Mouse (Mus musculus): ENCODE results near the gene Dzip3. TPM values are rescaled to one million over a fixed set of nuclear protein-coding genes. Genes with fewer than 3 reads are reported as not detected.

Dzip3 gene
- polyA plus RNA-seq, 1 experiment: 1.5 TPM

DNA sequence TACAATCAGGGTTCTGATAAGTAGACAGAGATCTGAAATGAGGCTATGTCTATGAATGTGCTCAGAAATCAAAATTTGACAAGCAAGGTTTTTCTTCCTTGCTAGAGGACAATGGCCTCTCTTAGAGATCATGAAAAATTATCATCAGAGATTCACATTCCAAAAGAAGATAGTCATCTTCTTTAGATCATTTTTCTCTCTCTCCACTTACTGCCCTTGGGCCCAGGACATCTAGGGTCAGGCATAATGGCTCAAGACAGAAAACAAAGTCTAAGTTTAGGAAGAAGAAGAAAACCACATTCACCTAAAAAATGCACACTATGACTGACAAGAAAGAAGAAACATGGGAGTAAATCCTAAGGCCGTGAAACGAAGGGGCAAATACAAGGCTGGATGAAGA, 21.0 kb downstream of the Dzip3 start:
- TF ChIP-seq CTCF (IDR thresholded peaks at IDR 0.05; ENCODE audit: extremely low read depth, insufficient read depth, insufficient read length, insufficient replicate concordance): no peak
- TF ChIP-seq POLR2A (IDR thresholded peaks at IDR 0.05; ENCODE audit: low read depth, low read length): no peak
- WGBS: 96% methylated on average over 2 of the region's 2 CpGs
- H3K4me3 ChIP-seq (ENCODE audit: extremely low read depth, insufficient read depth, insufficient read length): no peak overlapping the region
- no peak overlapping the region for H3K27ac ChIP-seq (ENCODE audit: insufficient read depth, low read length)
- no peaks in the 10 kb centered on the region for H3K27me3 ChIP-seq (ENCODE audit: control insufficient read depth, insufficient read depth, low read length)
- no peak for DNase-seq (ENCODE audit: low read depth in 1 of 2, low spot score in 2 of 2)
- no peaks in the 10 kb centered on the region for H3K4me1 ChIP-seq (ENCODE audit: control insufficient read depth, insufficient read depth, insufficient read length)
- no peaks in the 10 kb centered on the region for H3K36me3 ChIP-seq (ENCODE audit: control insufficient read depth, insufficient read depth, low read length)

DNA sequence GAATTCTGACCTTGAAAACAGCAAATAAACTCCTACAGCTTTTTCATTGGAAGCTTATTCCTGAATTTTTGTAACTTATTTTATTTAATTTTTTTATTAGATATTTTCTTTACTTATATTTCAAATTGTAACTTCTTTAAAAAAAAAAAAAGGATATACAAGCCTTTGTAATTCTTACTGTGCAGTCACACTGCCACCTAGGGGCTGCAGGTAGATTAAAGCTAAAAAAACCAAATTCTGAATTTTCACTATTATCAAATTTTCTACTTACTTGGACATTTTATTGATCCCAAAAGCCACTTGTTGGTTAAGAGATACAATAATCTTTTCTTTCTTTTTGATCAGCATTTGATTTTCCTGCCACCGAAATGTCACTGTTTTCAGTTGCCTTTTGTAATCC, 52.2 kb downstream of the Dzip3 start:
- 82% methylated on average over 1 of the region's 1 CpGs for WGBS
- TF ChIP-seq CTCF (IDR thresholded peaks at IDR 0.05; ENCODE audit: extremely low read depth, insufficient read depth, insufficient read length, insufficient replicate concordance) (no peak), POLR2A (IDR thresholded peaks at IDR 0.05; ENCODE audit: low read depth, low read length) (no peak)
- Histone ChIP-seq H3K27ac (ENCODE audit: insufficient read depth, low read length) (no peak overlapping the region), H3K36me3 (ENCODE audit: control insufficient read depth, insufficient read depth, low read length) (0 out of 2 replicates have a peak, but pooled peaks cover 1% of the 10 kb centered on the region), H3K27me3 (ENCODE audit: control insufficient read depth, insufficient read depth, low read length) (no peaks in the 10 kb centered on the region), H3K4me3 (ENCODE audit: extremely low read depth, insufficient read depth, insufficient read length) (no peak overlapping the region), H3K4me1 (ENCODE audit: control insufficient read depth, insufficient read depth, insufficient read length) (no peaks in the 10 kb centered on the region)
- DNase-seq (ENCODE audit: low read depth in 1 of 2, low spot score in 2 of 2): peak in 1 of 2 experiments; percentile 3

- H3K36me3 ChIP-seq (ENCODE audit: control insufficient read depth, insufficient read depth, low read length): peaks cover 10% of the 10 kb centered on the region
- no peak overlapping the region for H3K4me3 ChIP-seq (ENCODE audit: extremely low read depth, insufficient read depth, insufficient read length)
- no peaks in the 10 kb centered on the region for H3K4me1 ChIP-seq (ENCODE audit: control insufficient read depth, insufficient read depth, insufficient read length)
- H3K27ac ChIP-seq (ENCODE audit: insufficient read depth, low read length): no peak overlapping the region
- DNase-seq (ENCODE audit: low read depth in 1 of 2, low spot score in 2 of 2): no peak
- no peaks in the 10 kb centered on the region for H3K27me3 ChIP-seq (ENCODE audit: control insufficient read depth, insufficient read depth, low read length)
- WGBS: 86% methylated on average over 1 of the region's 1 CpGs
- TF ChIP-seq CTCF (IDR thresholded peaks at IDR 0.05; ENCODE audit: extremely low read depth, insufficient read depth, insufficient read length, insufficient replicate concordance) (no peak), POLR2A (IDR thresholded peaks at IDR 0.05; ENCODE audit: low read depth, low read length) (no peak)
Measured at GRCm38 (mm10) chr16:48923724-48924123, 70.2 kb downstream of the Dzip3 start.

DNA sequence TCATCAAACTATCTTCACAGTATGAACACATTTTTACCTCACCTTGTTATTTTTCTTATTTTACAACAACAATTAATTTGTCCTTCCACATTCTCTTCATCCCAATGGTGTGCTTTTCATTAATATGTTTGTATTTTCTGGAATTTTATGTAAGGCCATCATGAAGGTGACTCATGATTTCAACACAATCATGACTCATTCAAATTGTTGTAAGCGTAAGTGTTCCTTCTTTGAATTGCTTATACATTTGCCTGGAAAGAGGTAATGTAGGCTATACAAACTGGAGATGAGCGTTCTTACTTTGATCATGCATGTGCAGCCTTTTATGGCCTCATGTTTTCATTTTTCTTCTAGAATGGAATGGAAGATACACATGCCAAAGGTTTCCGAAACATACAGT, 80.8 kb downstream of the Dzip3 start:
- Histone ChIP-seq H3K36me3 (ENCODE audit: control insufficient read depth, insufficient read depth, low read length) (no peaks in the 10 kb centered on the region), H3K4me1 (ENCODE audit: control insufficient read depth, insufficient read depth, insufficient read length) (no peaks in the 10 kb centered on the region), H3K4me3 (ENCODE audit: extremely low read depth, insufficient read depth, insufficient read length) (no peak overlapping the region), H3K27ac (ENCODE audit: insufficient read depth, low read length) (no peak overlapping the region), H3K27me3 (ENCODE audit: control insufficient read depth, insufficient read depth, low read length) (no peaks in the 10 kb centered on the region)
- no peak for DNase-seq (ENCODE audit: low read depth in 1 of 2, low spot score in 2 of 2)
- no peak for TF ChIP-seq CTCF (IDR thresholded peaks at IDR 0.05; ENCODE audit: extremely low read depth, insufficient read depth, insufficient read length, insufficient replicate concordance)
- no peak for TF ChIP-seq POLR2A (IDR thresholded peaks at IDR 0.05; ENCODE audit: low read depth, low read length)
- 93% methylated on average over 3 of the region's 3 CpGs for WGBS

GRCm38 (mm10) chr16:48911184-48911583, 82.8 kb downstream of the Dzip3 start:
- WGBS: 79% methylated on average over 1 of the region's 1 CpGs

DNA sequence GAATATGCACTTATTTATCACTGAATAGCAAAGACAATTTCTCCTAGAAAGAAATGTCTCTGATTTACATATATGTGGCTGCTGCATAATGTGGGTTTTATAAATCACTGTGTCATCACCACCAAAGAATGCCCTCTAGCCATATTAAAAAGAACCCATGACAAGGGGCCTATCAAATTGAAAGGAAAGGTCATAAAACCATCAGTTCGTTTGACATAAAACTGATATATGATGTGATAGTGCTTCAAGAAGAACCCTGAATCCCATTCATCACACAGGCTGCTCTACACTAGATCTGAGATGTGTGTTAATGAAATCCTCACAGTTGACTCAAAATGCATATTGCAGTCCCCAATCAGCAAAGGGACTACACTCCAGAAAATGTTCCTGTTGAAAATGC, 94.1 kb downstream of the Dzip3 start:
- Histone ChIP-seq H3K4me3 (ENCODE audit: extremely low read depth, insufficient read depth, insufficient read length) (no peak overlapping the region), H3K36me3 (ENCODE audit: control insufficient read depth, insufficient read depth, low read length) (no peaks in the 10 kb centered on the region), H3K27ac (ENCODE audit: insufficient read depth, low read length) (no peak overlapping the region), H3K4me1 (ENCODE audit: control insufficient read depth, insufficient read depth, insufficient read length) (no peaks in the 10 kb centered on the region), H3K27me3 (ENCODE audit: control insufficient read depth, insufficient read depth, low read length) (no peaks in the 10 kb centered on the region; the same call in 1 of the 2 replicates)
- DNase-seq (ENCODE audit: low read depth in 1 of 2, low spot score in 2 of 2): no peak
- no peak for TF ChIP-seq POLR2A (IDR thresholded peaks at IDR 0.05; ENCODE audit: low read depth, low read length)
- TF ChIP-seq CTCF (IDR thresholded peaks at IDR 0.05; ENCODE audit: extremely low read depth, insufficient read depth, insufficient read length, insufficient replicate concordance): no peak
- 80% methylated on average over 1 of the region's 1 CpGs for WGBS

More at GRCm38 (mm10) chr16:48911184-48911583, 82.8 kb downstream of the Dzip3 start:
- Histone ChIP-seq H3K27ac (ENCODE audit: insufficient read depth, low read length) (no peak overlapping the region), H3K27me3 (ENCODE audit: control insufficient read depth, insufficient read depth, low read length) (no peaks in the 10 kb centered on the region), H3K4me1 (ENCODE audit: control insufficient read depth, insufficient read depth, insufficient read length) (no peaks in the 10 kb centered on the region), H3K36me3 (ENCODE audit: control insufficient read depth, insufficient read depth, low read length) (no peaks in the 10 kb centered on the region), H3K4me3 (ENCODE audit: extremely low read depth, insufficient read depth, insufficient read length) (no peak overlapping the region)
- DNase-seq (ENCODE audit: low read depth in 1 of 2, low spot score in 2 of 2): no peak
- no peak for TF ChIP-seq CTCF (IDR thresholded peaks at IDR 0.05; ENCODE audit: extremely low read depth, insufficient read depth, insufficient read length, insufficient replicate concordance)
- TF ChIP-seq POLR2A (IDR thresholded peaks at IDR 0.05; ENCODE audit: low read depth, low read length): no peak

DNA sequence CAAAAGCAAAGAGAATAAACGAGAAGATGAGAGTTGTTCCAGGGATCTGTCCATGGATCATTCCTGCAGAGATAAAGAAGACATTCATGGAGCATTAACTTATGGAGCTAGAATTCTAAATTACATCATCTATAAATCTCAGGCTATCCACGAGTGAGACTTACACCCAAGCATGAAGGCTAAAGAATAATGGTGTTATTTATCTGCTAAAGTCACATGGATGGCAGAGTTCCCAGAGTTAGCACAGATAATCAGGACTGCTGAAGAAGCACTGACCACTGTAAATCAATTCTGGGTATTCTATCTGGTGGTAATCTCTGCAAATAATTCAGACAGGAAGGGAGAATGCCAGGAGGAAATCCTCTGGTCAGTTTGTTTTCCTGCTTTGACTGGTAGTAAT, 103.2 kb downstream of the Dzip3 start:
- H3K27me3 ChIP-seq (ENCODE audit: control insufficient read depth, insufficient read depth, low read length): no peaks in the 10 kb centered on the region
- no peak for TF ChIP-seq POLR2A (IDR thresholded peaks at IDR 0.05; ENCODE audit: low read depth, low read length)
- TF ChIP-seq CTCF (IDR thresholded peaks at IDR 0.05; ENCODE audit: extremely low read depth, insufficient read depth, insufficient read length, insufficient replicate concordance): no peak
- no peak for DNase-seq (ENCODE audit: low read depth in 1 of 2, low spot score in 2 of 2)
- H3K27ac ChIP-seq (ENCODE audit: insufficient read depth, low read length): no peak overlapping the region
- H3K4me1 ChIP-seq (ENCODE audit: control insufficient read depth, insufficient read depth, insufficient read length): no peaks in the 10 kb centered on the region
- 70% methylated on average over 2 of the region's 2 CpGs for WGBS
- no peak overlapping the region for H3K4me3 ChIP-seq (ENCODE audit: extremely low read depth, insufficient read depth, insufficient read length)
- H3K36me3 ChIP-seq (ENCODE audit: control insufficient read depth, insufficient read depth, low read length): no peaks in the 10 kb centered on the region

Other genes with a start within 250 kb of the Dzip3 start
- 1.0 and 1.3 TPM in 2 replicates for gene Trat1, start 222.1 kb downstream of the Dzip3 start, polyA plus RNA-seq (2012; rRNA removed)
- not detected in 2 replicates for gene Retnlb, start 177.3 kb downstream of the Dzip3 start, polyA plus RNA-seq (2012; rRNA removed)
- 2.7 and 5.4 TPM in 2 replicates for gene Retnla, start 151.6 kb downstream of the Dzip3 start, polyA plus RNA-seq (2012; rRNA removed)
- 16.1 and 42.0 TPM in 2 replicates for gene Retnlg, start 121.5 kb downstream of the Dzip3 start, polyA plus RNA-seq (2012; rRNA removed)
- 1.1 and 1.3 TPM in 2 replicates for gene Cip2a, start within 50 bp of the Dzip3 start, polyA plus RNA-seq (2012; rRNA removed)
- not detected in 2 replicates for gene Myh15, start 63.3 kb upstream of the Dzip3 start, polyA plus RNA-seq (2012; rRNA removed)